Mouse (Mus musculus) kidney, adult 2 months (tissue): ENCODE data around the gene Mxra8.

Source experiments
- CTCF ChIP-seq: fragments of 200-500 bp; conservative IDR thresholded peaks from 2 replicates; pipeline ENCODE4 v1.5.1; 2011; ENCODE audit warnings: low read depth, mild to moderate bottlenecking, control low read depth, low read length, moderate library complexity, mixed read lengths; ENCODE audit not compliant: insufficient read depth, insufficient read length
- POLR2A ChIP-seq: fragments of 200-500 bp; IDR thresholded peaks from one replicate; pipeline ENCODE4 v1.6.1; 2011; ENCODE audit warnings: low read depth, low read length, control low read depth

DNA sequence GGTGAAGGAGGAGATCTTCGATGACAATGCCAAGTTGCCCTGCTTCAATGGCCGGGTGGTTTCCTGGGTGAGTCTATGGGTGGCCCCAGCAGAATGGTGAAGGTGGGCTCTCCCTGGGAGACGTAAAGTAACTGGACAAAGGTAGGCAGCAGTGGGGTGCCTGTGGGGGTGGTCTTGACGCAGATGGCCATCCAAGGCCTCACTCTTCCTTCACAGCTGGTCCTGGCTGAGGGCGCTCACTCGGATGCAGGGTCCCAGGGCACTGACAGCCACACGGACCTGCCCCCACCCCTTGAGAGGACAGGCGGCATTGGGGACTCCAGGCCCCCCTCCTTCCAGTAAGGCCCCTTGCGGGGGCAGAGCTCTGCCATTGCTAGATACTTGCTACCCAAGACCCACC lies 13.9 kb downstream of the Mxra8 start:
- no peak for TF ChIP-seq POLR2A
- no peak for TF ChIP-seq CTCF
